Mouse (Mus musculus) midbrain, embryonic 16.5 days (tissue): ENCODE measurements around the gene Rap1gap. TPM values are rescaled to one million over a fixed set of nuclear protein-coding genes. Genes with fewer than 3 reads are reported as not detected.

Experiments used
- ATAC-seq: fragments of 200-750 bp; cut with Nextera tagmentation; 2 replicates; pipeline ENCODE4 v1.8.0; 2017; ENCODE audit warnings: moderate TSS enrichment
- H3K27ac ChIP-seq: fragments of 300-500 bp; sonication (generic); 2 replicates; pipeline ENCODE4 v1.5.1; 2014; ENCODE audit warnings: mild to moderate bottlenecking, low read length, mixed read lengths
- H3K27me3 ChIP-seq: fragments of 300-500 bp; sonication (generic); 2 replicates; pipeline ENCODE4 v1.6.1; 2014; ENCODE audit warnings: low read depth, low read length, mixed read lengths; ENCODE audit not compliant: control insufficient read depth, insufficient read depth
- H3K36me3 ChIP-seq: fragments of 300-500 bp; sonication (generic); 2 replicates; pipeline ENCODE4 v1.6.1; 2014; ENCODE audit warnings: mild to moderate bottlenecking, low read length, moderate library complexity, mixed read lengths; ENCODE audit not compliant: control insufficient read depth, insufficient read depth
- H3K4me1 ChIP-seq: fragments of 300-500 bp; sonication (generic); 2 replicates; pipeline ENCODE4 v1.6.1; 2014; ENCODE audit warnings: mild to moderate bottlenecking, low read length, mixed read lengths; ENCODE audit not compliant: control insufficient read depth, insufficient read depth
- H3K4me2 ChIP-seq: fragments of 300-500 bp; sonication (generic); 2 replicates; pipeline ENCODE4 v1.6.1; 2014; ENCODE audit warnings: mild to moderate bottlenecking, low read length, mixed read lengths
- H3K4me3 ChIP-seq: fragments of 300-500 bp; sonication (generic); 2 replicates; pipeline ENCODE4 v1.5.1; 2014; ENCODE audit warnings: low read depth, mild to moderate bottlenecking, low read length, moderate library complexity, mixed read lengths
- H3K9ac ChIP-seq: fragments of 300-500 bp; sonication (generic); 2 replicates; pipeline ENCODE4 v1.6.1; 2014; ENCODE audit warnings: low read depth, low read length, mixed read lengths
- H3K9me3 ChIP-seq: fragments of 300-500 bp; sonication (generic); replicated peaks from 2 replicates; pipeline ENCODE4 v1.6.1; 2014; ENCODE audit warnings: mild to moderate bottlenecking, low read length, mixed read lengths; ENCODE audit not compliant: control insufficient read depth, poor library complexity, severe bottlenecking
- WGBS: fragments of 180-500 bp; shearing (Covaris S2); extraction: QIAGEN DNeasy Blood & Tissue Kit; methylation state at CpG from one replicate; pipeline ENCODE4 v1.1.7; 2014; 5-methylcytosine and 5-hydroxymethylcytosine counted together
- polyA plus RNA-seq: library from polyadenylated mRNA; unstranded; fragments of >200 nt; fragmentation: Nextera tagmentation; extraction: Ambion mirVana; gene quantifications from 2 replicates; pipeline ENCODE4 v1.2.1, GENCODE M21; 2015

Gene Rap1gap
- polyA plus RNA-seq, 1 experiment from 2014 or later: 105 TPM

DNA sequence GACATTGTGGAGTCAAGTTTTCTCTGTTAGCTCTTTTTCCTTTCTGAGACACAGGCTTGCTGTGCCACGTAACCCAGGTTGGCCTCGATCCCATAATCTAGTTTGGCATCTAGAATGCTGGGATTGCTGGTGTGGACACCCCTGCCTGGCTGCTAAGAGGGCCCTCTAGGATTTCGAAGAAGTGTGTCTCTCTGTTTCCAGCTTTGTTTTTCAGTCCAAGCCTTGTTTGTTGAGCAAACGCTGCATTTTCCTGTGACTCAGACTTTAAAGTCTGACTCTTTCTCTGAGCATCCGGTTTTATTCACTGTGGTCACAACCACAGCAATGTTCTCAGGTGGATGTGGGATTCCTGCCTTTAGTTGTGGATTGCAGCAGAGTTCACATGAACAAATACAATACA, 23.0 kb upstream of the Rap1gap start:
- Histone ChIP-seq H3K27ac (no peak overlapping the region), H3K4me3 (no peak overlapping the region), H3K27me3 (no peaks in the 10 kb centered on the region), H3K4me1 (no peaks in the 10 kb centered on the region), H3K9ac (no peak overlapping the region), H3K36me3 (peaks cover 30% of the 10 kb centered on the region), H3K4me2 (no peak overlapping the region), H3K9me3 (no peaks in the 10 kb centered on the region)
- 70% methylated on average over 5 of the region's 5 CpGs for whole genome bisulfite sequencing
- no peak for ATAC-seq

DNA sequence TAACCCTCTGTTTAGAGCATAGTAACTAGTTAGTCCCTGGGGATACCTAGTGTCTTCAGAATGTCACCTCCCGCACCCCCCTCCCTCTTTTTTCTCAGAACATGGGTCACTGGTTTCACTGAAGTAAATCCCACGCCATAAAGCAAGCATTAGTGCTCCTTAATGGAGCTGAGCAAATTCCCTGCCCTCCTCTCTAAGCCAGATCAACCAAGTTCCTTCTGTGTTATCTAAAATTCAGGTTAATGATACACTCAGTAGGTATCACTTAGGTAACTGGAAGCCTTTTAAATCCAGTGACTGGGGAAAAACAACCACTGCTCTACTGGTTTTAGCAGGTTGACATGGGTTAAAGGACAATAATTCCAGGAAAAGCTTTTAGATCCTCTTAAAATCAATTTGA, 22.4 kb upstream of the Rap1gap start:
- WGBS: 33% methylated on average over 2 of the region's 2 CpGs
- no peak for ATAC-seq
- H3K9ac ChIP-seq: no peak overlapping the region
- H3K4me3 ChIP-seq: no peak overlapping the region
- no peak overlapping the region for H3K27ac ChIP-seq
- no peak overlapping the region for H3K4me2 ChIP-seq
- H3K9me3 ChIP-seq: no peaks in the 10 kb centered on the region
- no peaks in the 10 kb centered on the region for H3K4me1 ChIP-seq
- peaks cover 30% of the 10 kb centered on the region for H3K36me3 ChIP-seq
- H3K27me3 ChIP-seq: no peaks in the 10 kb centered on the region

DNA sequence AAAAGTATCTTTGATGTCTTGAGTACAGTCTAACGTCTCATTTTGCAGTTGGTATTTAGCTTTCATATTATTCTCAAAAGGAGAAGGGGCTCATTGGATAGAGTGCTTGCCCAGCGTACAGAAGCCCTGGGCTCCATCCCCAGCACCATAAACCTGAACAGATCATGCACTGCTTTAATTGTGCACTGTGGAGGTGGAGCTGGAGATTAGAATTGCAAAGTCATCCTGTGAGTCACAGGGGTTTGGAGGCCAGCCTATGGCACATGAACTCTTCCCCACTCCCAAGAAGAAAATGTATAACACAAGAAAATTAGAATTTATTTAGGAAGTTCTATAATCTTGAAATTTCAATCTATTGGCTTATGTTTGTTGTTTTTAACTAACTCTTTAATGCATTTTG, 21.1 kb upstream of the Rap1gap start:
- Histone ChIP-seq H3K4me3 (no peak overlapping the region), H3K9ac (no peak overlapping the region), H3K27me3 (no peaks in the 10 kb centered on the region), H3K9me3 (no peaks in the 10 kb centered on the region), H3K4me1 (no peaks in the 10 kb centered on the region), H3K27ac (no peak overlapping the region), H3K4me2 (no peak overlapping the region), H3K36me3 (peaks cover 23% of the 10 kb centered on the region)
- 83% methylated on average over 2 of the region's 2 CpGs for WGBS
- ATAC-seq: no peak

DNA sequence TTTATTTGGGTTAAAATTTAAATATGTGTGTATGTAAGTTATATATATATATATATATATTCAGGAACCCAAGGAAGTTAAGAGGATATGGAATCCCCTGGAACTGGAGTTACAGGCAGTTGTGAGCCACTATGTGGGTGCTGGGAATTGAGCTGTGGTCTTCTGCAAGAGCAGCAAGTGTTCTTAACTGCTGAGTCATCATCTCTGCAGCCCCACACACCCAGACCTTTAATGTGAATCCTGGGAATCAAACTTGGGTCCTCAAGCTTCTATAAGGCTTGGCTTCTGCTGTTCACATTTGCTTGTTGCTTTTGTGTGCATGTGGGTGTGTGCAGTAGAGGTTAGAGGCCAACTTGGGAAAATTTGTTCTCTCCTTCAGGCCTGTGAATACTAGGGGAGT, 18.3 kb upstream of the Rap1gap start:
- Histone ChIP-seq H3K27ac (no peak overlapping the region), H3K4me3 (no peak overlapping the region), H3K9me3 (no peaks in the 10 kb centered on the region), H3K4me1 (no peaks in the 10 kb centered on the region), H3K36me3 (peaks cover 21% of the 10 kb centered on the region), H3K4me2 (no peak overlapping the region), H3K9ac (no peak overlapping the region), H3K27me3 (no peaks in the 10 kb centered on the region)
- no peak for ATAC-seq

DNA sequence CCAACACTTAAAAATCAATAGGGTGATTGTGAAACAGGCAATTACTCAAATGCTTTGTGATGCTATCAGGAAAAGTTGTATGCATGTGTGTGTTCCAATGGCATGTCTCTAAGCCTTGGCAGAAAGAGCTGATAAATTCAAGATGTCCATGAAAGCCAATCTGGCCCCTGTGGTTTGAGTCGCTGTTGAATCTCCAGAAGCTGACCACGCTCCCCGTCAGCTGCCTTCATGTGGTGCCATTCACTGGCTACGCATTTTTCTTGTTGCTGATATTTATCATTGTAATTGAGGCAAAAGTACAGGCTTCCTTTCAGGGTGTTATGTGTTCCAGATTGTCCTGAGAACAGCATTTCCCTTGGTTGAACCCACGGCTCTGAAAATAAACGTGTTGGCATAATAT, 16.9 kb upstream of the Rap1gap start:
- Histone ChIP-seq H3K9me3 (no peaks in the 10 kb centered on the region), H3K4me1 (no peaks in the 10 kb centered on the region), H3K4me2 (no peak overlapping the region), H3K27ac (no peak overlapping the region), H3K9ac (no peak overlapping the region), H3K36me3 (peaks cover 21% of the 10 kb centered on the region), H3K27me3 (no peaks in the 10 kb centered on the region), H3K4me3 (no peak overlapping the region)
- ATAC-seq: no peak
- 69% methylated on average over 6 of the region's 6 CpGs for WGBS

DNA sequence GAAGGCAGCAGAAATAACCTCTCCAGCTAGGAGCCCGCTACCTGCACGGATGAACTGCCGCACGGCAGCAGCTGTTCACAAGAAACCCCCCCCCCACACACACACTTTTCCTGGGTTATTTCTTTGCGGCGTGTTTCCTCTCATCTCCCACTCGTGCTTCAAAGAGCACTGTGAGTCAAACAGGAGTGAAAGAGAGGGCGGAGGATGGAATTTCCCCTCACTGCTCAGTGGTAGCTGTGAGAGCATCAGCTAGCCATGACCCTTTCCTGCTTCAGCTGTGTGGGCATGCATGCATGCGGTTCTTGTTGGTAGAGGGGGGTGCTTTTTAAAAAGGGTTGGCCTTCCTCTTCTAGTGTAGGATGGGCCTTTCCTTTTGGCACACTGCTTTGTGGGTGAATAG, 16.3 kb upstream of the Rap1gap start:
- WGBS: 78% methylated on average over 9 of the region's 9 CpGs
- no peak for ATAC-seq

DNA sequence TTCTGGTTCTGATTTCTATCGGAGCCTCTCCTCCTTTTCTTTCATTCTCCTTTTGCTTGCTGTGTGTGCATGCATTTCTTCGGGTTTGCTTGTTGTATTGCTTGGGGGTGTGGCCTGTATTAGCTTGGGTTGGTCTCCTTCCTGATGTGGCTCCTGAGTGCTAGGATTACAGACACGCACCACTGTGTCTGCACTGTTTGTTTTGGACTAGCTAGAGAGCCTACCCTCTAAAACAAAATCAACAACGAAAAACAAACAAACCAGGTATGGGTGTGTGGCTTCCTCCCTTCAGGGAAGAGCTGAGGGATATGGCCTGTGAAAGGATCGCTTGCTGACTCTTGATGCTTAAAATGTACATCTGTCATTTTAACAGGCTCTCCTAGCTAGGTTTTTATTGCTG, 13.6 kb upstream of the Rap1gap start:
- WGBS: 85% methylated on average over 5 of the region's 5 CpGs
- ATAC-seq: no peak
- H3K4me2 ChIP-seq: no peak overlapping the region
- H3K27me3 ChIP-seq: no peaks in the 10 kb centered on the region
- H3K4me3 ChIP-seq: no peak overlapping the region
- no peaks in the 10 kb centered on the region for H3K4me1 ChIP-seq
- H3K36me3 ChIP-seq: peaks cover 17% of the 10 kb centered on the region
- no peak overlapping the region for H3K9ac ChIP-seq
- no peaks in the 10 kb centered on the region for H3K9me3 ChIP-seq
- H3K27ac ChIP-seq: no peak overlapping the region

More for the DNA sequence above, 16.3 kb upstream of the Rap1gap start:
- H3K36me3 ChIP-seq: peaks cover 21% of the 10 kb centered on the region
- H3K4me1 ChIP-seq: no peaks in the 10 kb centered on the region
- H3K27ac ChIP-seq: no peak overlapping the region
- H3K9ac ChIP-seq: no peak overlapping the region
- no peak overlapping the region for H3K4me2 ChIP-seq
- H3K4me3 ChIP-seq: no peak overlapping the region
- H3K9me3 ChIP-seq: no peaks in the 10 kb centered on the region
- no peaks in the 10 kb centered on the region for H3K27me3 ChIP-seq

DNA sequence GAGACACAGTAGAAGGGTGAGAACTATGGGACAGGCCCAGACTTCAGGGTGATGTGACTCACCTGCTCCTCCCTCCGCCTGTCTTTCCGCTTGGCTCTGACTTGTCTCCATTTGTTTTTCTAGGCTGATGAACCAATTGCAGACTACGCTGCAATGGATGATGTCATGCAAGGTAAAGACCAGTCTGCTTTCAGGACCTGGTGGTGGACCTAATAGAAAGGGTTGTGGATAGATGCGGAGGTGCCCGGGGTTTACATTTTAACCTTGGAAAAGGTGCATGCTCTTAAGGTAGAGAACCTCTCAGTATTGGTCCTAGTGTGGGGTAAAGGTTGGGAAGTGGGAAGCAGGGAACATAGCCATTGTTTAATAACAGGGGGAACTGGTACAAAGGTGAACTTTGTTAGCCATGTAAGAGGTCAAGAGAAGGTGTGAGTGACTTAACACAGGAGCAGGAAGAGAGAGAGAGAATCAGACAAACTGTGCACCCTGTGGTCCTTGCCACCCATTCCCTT, 11.6 kb upstream of the Rap1gap start:
- no peak for ATAC-seq
- peaks cover 22% of the 10 kb centered on the region for H3K36me3 ChIP-seq
- H3K27me3 ChIP-seq: no peaks in the 10 kb centered on the region
- no peaks in the 10 kb centered on the region for H3K9me3 ChIP-seq
- 96% methylated on average over 5 of the region's 5 CpGs for WGBS
- no peak overlapping the region for H3K9ac ChIP-seq
- H3K4me3 ChIP-seq: no peak overlapping the region
- no peaks in the 10 kb centered on the region for H3K4me1 ChIP-seq
- H3K4me2 ChIP-seq: no peak overlapping the region
- no peak overlapping the region for H3K27ac ChIP-seq

DNA sequence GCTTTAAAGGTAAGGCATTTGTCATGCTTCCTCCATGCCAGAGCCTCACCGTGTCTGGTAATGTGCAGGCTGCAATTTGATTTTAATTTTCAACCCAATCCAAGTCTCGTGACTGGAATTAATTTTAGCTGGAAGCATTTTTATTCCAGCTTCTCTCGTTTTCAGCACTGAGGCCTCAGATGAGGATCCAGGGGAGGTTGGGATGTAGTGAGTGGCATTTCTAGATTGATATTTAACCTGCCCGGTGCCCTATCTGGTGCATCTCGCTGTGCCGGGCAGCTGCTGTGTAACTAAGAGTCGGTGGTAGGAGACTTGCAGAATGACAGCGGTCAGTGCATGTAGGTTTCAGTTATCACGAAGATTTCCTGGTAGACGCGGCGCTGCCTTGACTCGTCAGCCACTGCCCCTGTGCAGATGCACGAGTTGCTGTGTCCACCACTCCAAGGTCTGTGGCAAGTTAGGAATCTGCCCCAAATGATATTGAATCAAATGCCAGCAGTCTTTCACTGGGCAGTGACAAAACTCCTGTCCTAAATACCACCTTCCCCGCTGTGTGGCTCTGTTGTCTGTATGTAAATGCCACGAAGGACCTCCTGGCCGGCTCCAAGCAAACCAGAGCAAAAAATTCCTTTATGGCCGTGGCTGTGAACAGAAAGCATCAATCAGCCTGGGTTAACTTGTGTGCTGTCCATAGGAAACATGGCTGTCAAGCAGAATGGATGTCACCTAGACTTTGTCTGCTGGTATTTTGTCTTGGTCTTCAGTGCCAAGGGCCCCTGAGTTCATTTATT, 9.1 kb upstream of the Rap1gap start:
- WGBS: 79% methylated on average over 18 of the region's 18 CpGs
- no peak overlapping the region for H3K27ac ChIP-seq
- no peak overlapping the region for H3K9ac ChIP-seq
- ATAC-seq: no peak
- H3K27me3 ChIP-seq: no peaks in the 10 kb centered on the region
- no peaks in the 10 kb centered on the region for H3K9me3 ChIP-seq
- no peak overlapping the region for H3K4me3 ChIP-seq
- peaks cover 20% of the 10 kb centered on the region for H3K36me3 ChIP-seq
- H3K4me1 ChIP-seq: no peaks in the 10 kb centered on the region
- no peak overlapping the region for H3K4me2 ChIP-seq
